Mouse (Mus musculus) duodenum, adult 2 months (tissue): Measurements from ENCODE around the gene Gm28363. TPM values are rescaled to one million over a fixed set of nuclear protein-coding genes. Genes with fewer than 3 reads are reported as not detected.

Experiments
- polyA plus RNA-seq: library from polyadenylated mRNA; depleted of rRNA; stranded (reverse); fragments of >200 nt; gene quantifications from 2 replicates; pipeline ENCODE4 v1.2.3, GENCODE M21; 2012; ENCODE audit warnings: low replicate concordance; rRNA removed

Gene Gm28363
- polyA plus RNA-seq, result not detected in 2 replicates

GRCm38 (mm10) chr1:117696831-117697230, at the start of gene Gm28363:
Gene Gm28363 (plus strand): TSS chr1:117697131.

Other genes with a start within 250 kb of the Gm28363 start
- gene B020011L13Rik, start 84.0 kb downstream of the Gm28363 start, polyA plus RNA-seq, result not detected in 2 replicates
- not detected in 2 replicates for gene Gm28360, start 132.9 kb downstream of the Gm28363 start, polyA plus RNA-seq
- not detected in 2 replicates for gene Gm28168, start 230.9 kb downstream of the Gm28363 start, polyA plus RNA-seq